Mouse (Mus musculus) megakaryocyte, embryonic 14.5 days (primary cell): ENCODE measurements around the gene Ccdc141.

ENCODE experiments used
- FLI1 ChIP-seq: IDR thresholded peaks from 2 replicates; pipeline ENCODE4 v1.6.1; 2012; ENCODE audit warnings: low read length, inconsistent platforms, mixed read lengths
- GATA1 ChIP-seq: IDR thresholded peaks from 3 replicates; pipeline ENCODE4 v1.6.1; 2012; ENCODE audit warnings: mixed read lengths, low read length, inconsistent platforms, borderline replicate concordance

- TF ChIP-seq GATA1 (no peak), FLI1 (no peak)
Observed at GRCm38 (mm10) chr2:77154080-77154479, 16.4 kb downstream of the Ccdc141 start.
